Mouse (Mus musculus): ENCODE results near the gene Gm37419. TPM values are rescaled to one million over a fixed set of nuclear protein-coding genes. Genes with fewer than 3 reads are reported as not detected.

The Gm37419 gene
- total RNA-seq (2021), result not detected
- long read RNA-seq, experiment 1, result 0 reads
- long read RNA-seq, experiment 2, result 0 reads

GRCm38 (mm10) chr16:23988466-23989208, at the start of gene Gm37419, which contains the start of gene Bcl6:
Gm37419 (plus strand) TSS chr16:23988482.
Bcl6 (minus strand) TSS chr16:23988852.
- peak; percentile 90 to 91 for DNase-seq (ENCODE audit: low spot score in 2 of 2)

GRCm38 (mm10) chr16:23944801-23945200, 43.5 kb upstream of the Gm37419 start:
- DNase-seq (ENCODE audit: low spot score in 2 of 2), result no peak

DNA sequence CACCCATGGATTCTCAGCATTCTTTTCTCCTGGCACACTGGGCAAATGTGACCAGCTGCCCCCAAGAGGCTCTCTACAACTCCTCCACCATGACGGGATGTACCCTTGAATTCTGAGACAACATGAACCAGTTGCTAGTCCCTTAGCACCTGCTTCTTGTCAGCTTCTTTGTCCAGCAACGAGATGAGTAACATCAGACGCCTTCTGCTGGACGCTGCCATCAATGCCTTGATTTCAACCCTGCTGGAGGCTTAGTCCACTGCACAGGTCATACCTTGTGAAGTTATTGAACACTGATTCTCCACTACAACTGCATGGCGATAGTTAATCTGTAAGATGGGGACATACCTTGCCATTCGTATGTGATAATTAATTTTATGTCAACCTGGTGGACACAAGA, 40.6 kb upstream of the Gm37419 start:
- no peak for DNase-seq (ENCODE audit: low spot score in 2 of 2)

- no peak for DNase-seq (ENCODE audit: low spot score in 2 of 2)
Measured at GRCm38 (mm10) chr16:23952101-23952727, 36.1 kb upstream of the Gm37419 start.

DNA sequence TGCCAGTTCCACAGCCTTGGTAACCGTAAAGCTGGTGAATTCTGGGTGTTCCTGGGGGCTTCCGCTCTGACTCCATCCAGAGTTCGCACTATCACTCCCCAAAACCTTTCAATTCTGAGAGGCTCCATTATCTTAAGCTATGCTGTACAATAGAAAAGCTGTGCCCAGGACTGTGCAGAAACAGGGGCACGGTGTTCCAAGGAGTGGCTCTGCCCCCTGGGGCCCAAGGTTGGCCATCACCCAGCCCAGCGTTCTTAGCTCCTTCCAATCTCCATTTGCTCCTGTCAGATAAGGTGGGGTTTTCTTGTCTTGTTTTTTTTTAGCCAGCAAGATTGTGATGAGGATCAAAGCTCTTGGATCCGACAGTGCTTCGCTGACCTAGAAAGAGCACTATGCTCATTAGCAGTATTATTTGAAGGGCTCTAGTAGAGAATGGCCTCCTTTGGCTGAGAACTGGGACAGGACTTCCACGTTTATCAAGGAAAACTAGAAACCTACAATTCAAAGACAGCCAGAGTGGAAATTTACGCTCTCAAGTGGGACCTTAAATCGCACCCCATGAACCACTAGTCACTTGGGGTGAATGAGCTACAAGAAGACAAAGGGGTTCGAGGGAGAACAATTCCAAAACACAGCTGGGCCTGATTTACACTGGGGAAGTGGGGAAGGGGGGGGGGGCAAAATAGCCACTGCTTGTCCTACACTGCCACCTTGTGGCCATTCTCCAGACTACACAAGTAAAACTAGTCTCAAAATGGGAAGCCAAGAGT, 34.9 kb upstream of the Gm37419 start:
- DNase-seq (ENCODE audit: low spot score in 2 of 2), result peak; percentile 55 to 73

GRCm38 (mm10) chr16:23953959-23954260, 34.4 kb upstream of the Gm37419 start:
- no peak for DNase-seq (ENCODE audit: low spot score in 2 of 2)

DNA sequence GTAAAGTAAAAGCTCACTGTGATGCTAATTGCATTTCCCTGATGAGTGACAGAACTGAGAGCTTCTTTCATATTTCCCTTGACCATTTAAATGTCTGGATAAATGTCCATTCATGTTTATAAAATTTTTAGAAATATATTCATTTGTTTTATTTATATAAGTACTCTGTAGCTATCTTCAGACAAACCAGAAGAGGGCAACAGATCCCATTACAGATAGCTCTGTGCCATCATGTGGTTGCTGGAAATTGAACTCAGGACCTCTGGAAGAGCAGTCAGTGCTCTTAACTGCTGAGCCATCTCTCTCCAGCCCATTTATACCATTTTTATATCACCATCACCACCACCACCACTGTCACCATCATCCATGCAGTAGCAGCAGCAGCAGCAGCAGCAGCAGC, 29.3 kb upstream of the Gm37419 start:
- DNase-seq (ENCODE audit: low spot score in 2 of 2), result no peak

- no peak for DNase-seq (ENCODE audit: low spot score in 2 of 2)
Measured at GRCm38 (mm10) chr16:23962401-23962800, 25.9 kb upstream of the Gm37419 start.

GRCm38 (mm10) chr16:23963896-23964668, 24.2 kb upstream of the Gm37419 start:
- peak in 1 of 2 experiments; percentile 62 for DNase-seq (ENCODE audit: low spot score in 2 of 2)

DNA sequence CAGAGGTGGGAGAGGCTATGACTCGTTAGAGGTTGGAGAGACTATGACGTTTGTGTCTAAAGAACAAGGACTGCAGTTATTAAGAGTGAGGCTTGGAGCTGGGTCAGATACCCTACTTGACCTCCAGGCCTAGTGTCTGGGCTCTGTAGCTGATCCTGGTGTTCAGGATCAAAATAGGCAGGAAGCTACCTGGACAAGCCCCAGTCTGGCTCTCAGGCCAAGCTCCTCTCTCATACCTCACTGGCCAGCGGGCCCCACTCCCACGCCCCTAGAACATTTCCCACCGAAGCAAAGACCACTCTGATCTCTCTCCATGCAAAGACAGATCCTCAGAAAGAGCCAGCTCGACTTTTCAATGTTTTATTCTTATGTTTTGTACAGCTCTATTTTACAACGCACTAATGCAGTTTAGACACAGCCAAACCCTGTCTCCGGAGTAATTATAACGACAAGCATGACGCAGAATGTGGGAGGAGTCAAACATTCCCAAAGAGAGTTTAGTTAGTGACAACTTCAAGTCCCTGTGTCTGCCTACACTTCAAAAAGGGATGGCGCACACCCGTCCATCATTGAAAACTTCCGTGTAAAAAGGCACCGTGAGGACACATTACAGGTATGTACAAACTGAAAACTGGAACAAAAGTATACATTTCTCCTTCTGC, 23.4 kb upstream of the Gm37419 start:
- DNase-seq (ENCODE audit: low spot score in 2 of 2), result no peak

GRCm38 (mm10) chr16:23966066-23966465, 22.2 kb upstream of the Gm37419 start:
- no peak for DNase-seq (ENCODE audit: low spot score in 2 of 2)

GRCm38 (mm10) chr16:23967301-23967700, 21.0 kb upstream of the Gm37419 start:
- DNase-seq (ENCODE audit: low spot score in 2 of 2), result no peak

DNA sequence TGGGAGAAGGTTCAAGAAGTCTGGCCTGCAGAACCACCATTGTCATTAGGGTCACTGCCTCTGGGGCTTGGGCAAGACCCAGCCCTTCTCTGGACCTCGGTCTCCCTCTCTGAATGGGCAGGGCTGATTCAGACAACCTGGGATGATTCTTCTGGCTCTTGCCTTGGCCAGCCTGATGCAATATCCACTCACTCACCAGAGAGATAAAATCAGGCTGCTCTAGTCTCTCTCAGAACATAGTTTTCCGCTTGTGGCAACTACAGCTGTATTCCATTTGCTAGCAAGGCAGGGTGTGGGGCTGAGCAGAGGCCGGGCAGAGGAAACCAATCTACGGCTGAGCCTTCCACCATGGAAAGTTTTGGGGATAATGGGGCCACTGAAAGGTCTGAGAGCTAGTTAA, 19.4 kb upstream of the Gm37419 start:
- DNase-seq (ENCODE audit: low spot score in 2 of 2), result no peak

DNA sequence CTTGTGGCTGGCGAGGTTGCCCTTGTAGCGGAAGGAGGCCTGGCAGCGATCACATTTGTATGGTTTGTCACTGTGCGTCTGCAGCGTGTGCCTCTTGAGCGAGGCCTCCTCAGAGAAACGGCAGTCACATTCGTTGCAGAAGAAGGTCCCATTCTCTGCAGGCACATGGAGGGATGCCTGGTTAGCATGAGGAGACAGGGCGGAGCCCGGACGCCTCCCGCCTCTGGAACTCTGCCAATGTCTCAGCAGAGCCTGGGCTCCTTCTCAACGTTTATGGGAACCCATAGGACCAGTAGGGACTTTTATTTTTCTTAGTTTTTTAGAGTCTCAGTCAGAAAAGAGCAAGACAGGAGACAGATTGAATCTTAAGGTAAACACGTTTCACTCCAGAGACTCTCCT, 18.4 kb upstream of the Gm37419 start:
- DNase-seq (ENCODE audit: low spot score in 2 of 2), result no peak

- no peak for DNase-seq (ENCODE audit: low spot score in 2 of 2)
Measured at GRCm38 (mm10) chr16:23972126-23972740, 16.0 kb upstream of the Gm37419 start.

DNA sequence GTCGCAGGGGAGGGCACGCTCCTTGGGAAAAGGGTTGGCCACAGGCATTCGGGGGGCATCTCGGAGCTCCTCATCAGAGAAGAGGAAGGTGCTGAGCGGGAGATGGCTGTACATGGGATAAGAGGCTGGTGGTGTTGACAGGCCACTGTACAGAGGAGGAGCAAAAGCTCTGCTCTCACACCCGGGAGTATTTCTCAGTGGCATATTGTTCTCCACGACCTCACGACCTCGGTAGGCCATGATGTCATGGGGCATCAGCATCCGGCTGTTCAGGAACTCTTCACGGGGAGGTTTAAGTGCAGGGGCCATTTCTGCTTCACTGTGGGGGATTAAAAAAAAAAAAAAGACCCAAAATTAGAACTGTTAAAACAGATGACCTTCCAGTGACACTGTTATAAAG, 15.4 kb upstream of the Gm37419 start:
- DNase-seq (ENCODE audit: low spot score in 2 of 2), result no peak

DNA sequence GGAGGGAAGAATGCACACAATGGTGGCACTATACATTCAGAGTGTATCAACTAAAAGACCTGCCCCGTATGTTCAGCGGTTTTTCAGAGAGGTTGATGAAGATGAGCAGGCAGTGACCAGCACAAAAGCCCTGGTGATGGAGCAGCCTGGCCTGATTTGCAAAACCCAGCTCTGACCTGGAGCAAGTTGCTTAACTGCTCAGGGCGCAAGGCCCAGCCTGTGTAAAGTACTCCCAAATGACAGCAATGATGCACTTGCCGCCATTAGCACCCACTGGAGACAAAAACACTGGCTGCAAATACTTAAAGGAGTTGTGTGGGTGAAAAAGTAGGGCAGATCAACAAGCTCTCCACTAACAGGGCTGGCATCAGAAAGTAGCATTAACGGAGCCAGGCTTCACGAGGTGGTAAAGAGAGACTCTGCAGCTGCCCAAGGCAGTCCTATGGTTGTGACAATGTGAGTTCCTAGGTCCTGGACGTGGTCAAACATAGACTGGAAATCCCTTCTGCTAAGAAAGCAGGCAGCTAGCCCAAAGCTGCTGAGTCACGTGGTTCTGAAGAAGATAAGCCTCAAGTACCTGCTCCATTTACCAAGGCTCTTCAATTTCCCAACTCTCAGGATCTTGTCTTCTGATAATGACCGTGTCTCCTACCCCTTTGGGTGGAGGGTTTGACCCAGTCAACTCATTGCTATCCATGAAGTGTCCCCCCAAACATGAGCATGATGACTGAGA, 14.5 kb upstream of the Gm37419 start:
- no peak for DNase-seq (ENCODE audit: low spot score in 2 of 2)

DNA sequence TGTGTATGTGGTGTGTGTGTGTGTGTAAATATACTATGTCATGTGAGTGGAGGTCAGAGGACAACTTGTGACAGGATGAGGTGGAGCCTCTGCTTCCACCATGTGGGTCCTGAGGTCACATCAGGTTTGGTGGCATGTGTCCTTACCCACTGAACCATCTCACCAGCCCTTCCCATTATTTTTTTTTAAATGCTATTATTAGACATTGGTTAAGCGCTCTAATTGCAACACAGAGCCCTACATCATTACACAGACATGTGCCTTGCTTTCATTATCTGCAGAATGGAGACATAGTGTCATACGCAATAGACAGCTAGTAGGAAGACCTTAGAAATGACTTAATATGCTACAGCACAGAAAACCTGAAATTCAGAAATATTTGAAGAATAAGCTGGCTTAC, 12.1 kb upstream of the Gm37419 start:
- DNase-seq (ENCODE audit: low spot score in 2 of 2), result no peak

- no peak for DNase-seq (ENCODE audit: low spot score in 2 of 2)
Measured at GRCm38 (mm10) chr16:23977732-23978131, 10.6 kb upstream of the Gm37419 start.

DNA sequence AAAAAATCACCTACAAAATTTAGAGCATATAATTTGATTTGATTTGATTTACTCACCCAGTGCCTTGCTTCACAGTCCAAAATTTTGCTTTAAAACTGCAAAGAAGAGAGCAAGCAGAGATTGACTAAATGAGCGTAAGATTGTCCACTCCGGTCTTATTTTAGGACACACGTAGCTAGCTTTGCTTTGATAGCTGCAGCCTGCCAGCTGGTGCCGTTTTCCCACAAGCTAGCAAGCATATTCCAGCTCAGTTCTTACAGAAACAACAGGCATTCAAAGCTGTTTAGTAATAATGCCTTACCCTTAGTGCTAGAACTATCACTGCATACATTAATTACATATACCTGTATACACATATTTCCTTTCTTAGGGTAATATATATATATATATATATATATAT, 9.8 kb upstream of the Gm37419 start:
- DNase-seq (ENCODE audit: low spot score in 2 of 2), result no peak
